Mouse (Mus musculus) right cerebral cortex, postnatal 10 days (tissue): ENCODE measurements around the gene Eaf2.
"Not testable (repeated sequence)": the region's sequence is repeated elsewhere in the genome, so short reads cannot be mapped to it uniquely, and the experiment has no call there.

ENCODE experiments used
- DNase-seq, 2 experiments: peaks; one replicate each; pipeline ENCODE4 v3.0.0; 2021; ENCODE audit warnings: low spot score in 2 of 2

The Eaf2 gene

GRCm38 (mm10) chr16:36846894-36847293 is 27.9 kb downstream of the Eaf2 start:
- not testable (repeated sequence) for DNase-seq

GRCm38 (mm10) chr16:36828820-36829219 is 46.0 kb downstream of the Eaf2 start:
- peak; percentile 27 for DNase-seq

- peak; percentile 89 to 90 for DNase-seq
These were observed 46.6 kb downstream of the Eaf2 start, which contains the start of gene Iqcb1 for GRCm38 (mm10) chr16:36828054-36828786. Gene Iqcb1 (plus strand): TSS chr16:36828385.

- DNase-seq, result no peak
These were observed 47.2 kb downstream of the Eaf2 start for GRCm38 (mm10) chr16:36827611-36828053.

GRCm38 (mm10) chr16:36821474-36821873 is 53.3 kb downstream of the Eaf2 start:
- no peak for DNase-seq

- no peak for DNase-seq
These were observed 54.1 kb downstream of the Eaf2 start for GRCm38 (mm10) chr16:36820747-36821146.

DNA sequence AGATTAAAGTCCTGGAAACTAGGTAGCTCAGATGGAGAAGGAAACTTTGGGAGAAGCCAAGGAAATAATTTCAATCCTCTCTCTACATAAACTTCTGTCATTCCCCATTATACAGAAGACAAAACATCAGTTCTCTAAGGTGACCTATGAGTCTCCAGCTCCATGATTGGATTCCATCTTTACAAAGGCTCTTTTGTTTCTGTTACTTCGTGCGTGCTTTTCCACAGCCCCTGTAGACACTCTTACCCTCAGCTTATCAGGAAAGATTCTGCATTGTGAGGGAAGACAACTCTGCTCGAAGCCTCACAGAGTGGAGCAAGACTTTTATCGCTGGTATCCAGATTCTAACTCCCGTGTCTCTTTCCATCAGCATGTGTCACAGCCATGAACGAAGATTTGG is 54.8 kb downstream of the Eaf2 start:
- DNase-seq, result no peak

DNA sequence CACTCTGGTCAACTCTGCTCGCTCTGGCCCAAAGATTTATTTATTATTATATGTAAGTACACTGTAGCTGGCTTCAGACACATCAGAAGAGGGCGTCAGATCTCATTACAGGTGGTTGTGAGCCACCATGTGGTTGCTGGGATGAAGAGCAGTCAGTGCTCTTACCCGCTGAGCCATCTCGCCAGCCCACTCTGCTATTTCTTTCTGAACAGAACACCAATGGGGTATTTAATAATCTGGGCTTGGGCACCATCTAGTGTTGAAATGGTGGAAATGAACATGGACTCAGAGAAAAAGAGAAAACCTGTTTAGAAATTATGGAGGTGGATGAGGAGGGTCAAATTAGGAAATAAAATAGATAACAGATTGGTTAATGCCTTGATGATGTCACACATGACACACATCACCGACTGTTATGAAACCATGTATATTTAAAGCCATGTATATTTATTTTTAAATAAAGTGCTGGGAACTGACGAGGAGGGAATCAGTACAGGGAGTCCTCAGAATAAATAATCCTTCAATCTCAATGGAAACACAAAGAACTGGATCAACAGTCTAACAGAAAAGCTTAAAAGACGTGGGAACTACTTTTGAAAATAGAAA is 57.4 kb downstream of the Eaf2 start:
- peak; percentile 89 to 92 for DNase-seq

DNA sequence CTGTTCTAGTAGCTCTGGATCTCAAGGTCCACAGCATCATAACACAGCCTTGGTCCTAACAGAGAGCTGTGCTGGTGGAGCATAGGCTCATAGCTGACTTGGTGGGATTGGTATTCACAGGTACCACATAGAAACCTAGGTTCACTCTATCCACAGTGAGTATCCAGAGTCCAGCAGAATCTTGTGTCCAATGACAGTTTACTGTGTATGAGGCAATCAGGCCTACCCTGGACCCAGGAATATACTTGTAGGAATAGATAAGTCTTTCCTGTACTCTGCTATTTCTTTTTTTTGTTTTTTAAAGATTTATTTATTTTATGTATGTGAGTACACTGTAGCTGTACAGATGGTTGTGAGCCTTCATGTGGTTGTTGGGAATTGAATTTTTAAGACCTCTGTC is 57.9 kb downstream of the Eaf2 start:
- DNase-seq, result no peak

DNA sequence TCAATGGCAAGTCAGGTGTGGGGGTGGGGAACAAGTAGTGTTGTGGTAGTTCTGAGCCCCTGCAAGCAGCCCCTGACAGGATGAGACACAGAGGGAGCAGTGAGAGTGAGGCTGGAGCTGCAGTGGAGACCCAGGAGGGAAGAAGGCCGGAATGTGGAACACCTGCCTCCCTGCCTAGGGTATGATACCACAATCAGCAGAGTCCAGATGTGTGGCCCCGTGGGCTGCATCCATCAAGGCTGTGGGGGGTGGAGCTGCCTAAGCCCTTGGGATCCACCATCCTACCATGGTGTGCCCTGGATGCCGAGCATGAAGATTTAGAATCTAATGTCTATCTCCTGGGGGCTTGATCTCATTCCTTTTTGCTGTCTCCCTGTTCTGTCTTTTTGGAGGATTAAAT is 61.1 kb downstream of the Eaf2 start:
- no peak for DNase-seq

- DNase-seq, result no peak
These were observed 66.2 kb downstream of the Eaf2 start for GRCm38 (mm10) chr16:36808616-36809015.

GRCm38 (mm10) chr16:36802361-36802760 is 72.4 kb downstream of the Eaf2 start:
- DNase-seq, result no peak

GRCm38 (mm10) chr16:36798334-36798733 is 76.5 kb downstream of the Eaf2 start:
- no peak for DNase-seq

DNA sequence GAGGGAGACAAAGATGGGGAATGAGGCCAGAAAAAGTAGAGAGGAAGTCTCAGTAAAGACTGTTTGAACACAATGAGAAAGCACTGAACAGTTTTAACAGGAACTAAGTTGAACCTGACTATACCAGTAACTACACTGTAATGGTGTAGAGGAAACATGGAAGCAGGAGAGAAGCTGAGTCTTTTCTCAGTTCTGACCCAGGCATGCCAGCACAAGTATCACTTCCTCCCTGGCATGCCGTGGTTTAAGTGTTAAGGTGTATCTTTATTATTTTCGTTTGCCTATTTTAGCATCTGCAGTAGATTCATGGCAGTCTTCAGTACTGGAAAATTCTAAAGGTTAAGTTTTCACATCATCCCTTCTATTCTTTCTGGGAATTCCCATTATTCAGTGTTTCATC is 79.8 kb downstream of the Eaf2 start:
- DNase-seq, result no peak

- DNase-seq, result no peak
These were observed 84.6 kb downstream of the Eaf2 start for GRCm38 (mm10) chr16:36790166-36790565.

- DNase-seq, result no peak
These were observed 88.3 kb downstream of the Eaf2 start for GRCm38 (mm10) chr16:36786466-36786865.

GRCm38 (mm10) chr16:36784594-36785313 is 90.0 kb downstream of the Eaf2 start, which contains the start of gene Slc15a2:
Gene Slc15a2 (minus strand): TSS chr16:36784962.
- peak; percentile 79 for DNase-seq

GRCm38 (mm10) chr16:36784146-36784545 is 90.7 kb downstream of the Eaf2 start:
- peak; percentile 29 to 34 for DNase-seq

DNA sequence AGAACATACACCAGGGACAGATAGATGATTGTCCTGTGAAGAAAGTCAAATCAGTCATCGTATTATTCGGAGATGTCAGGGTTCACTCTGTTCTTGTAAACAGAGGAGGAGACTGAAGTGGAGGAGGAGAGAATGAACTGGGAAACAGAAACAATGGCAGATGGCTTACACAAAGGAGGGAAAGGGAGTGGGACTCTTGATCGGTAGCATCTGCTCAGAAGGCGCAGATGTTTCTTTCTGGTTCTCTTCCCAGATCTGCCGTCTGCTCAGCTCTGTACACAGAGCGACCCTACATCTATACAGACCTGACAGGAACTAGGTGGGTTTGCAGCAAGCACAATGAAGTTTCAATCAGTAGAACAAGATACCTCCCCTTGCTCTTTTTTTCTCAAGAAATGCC is 99.1 kb downstream of the Eaf2 start:
- DNase-seq, result peak; percentile 47 to 63

GRCm38 (mm10) chr16:36772996-36773395 is 101.8 kb downstream of the Eaf2 start:
- no peak for DNase-seq

- no peak for DNase-seq
These were observed 103.1 kb downstream of the Eaf2 start for GRCm38 (mm10) chr16:36771703-36772102.

DNA sequence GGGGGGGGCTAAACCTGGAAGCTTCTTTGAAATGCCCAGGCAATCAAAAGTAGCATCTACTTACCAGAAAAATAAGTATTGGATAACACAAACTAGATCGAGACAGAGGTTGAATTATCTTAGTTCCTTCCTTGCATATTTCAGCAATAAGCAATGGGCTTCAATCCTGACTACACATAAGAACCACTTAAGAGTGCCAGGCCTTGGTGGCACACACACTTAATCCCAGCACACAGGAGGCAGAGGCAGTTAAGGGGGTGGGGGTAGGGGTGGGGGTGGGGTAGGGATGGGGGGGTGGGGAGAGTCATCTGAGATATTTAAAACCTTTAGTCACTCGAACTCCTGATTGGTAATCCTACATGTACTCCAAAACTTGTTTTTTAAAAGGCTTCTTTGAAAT is 103.6 kb downstream of the Eaf2 start:
- no peak for DNase-seq

GRCm38 (mm10) chr16:36770830-36771229 is 104.0 kb downstream of the Eaf2 start:
- peak; percentile 32 to 58 for DNase-seq
